Mouse (Mus musculus) spleen, adult 2 months (tissue): Measurements from ENCODE around the gene Tmem119. TPM values are rescaled to one million over a fixed set of nuclear protein-coding genes. Genes with fewer than 3 reads are reported as not detected.

Source experiments
- DNase-seq, 2 experiments: peaks; one replicate each; pipeline versions ENCODE4 v3.0.0 to v3.0.0-alpha.2; 2012 to 2021; ENCODE audit warnings: low spot score in 2 of 2, low read depth in 1 of 2
- H3K27ac ChIP-seq: fragments of 200-500 bp; 2 replicates; pipeline ENCODE4 v1.5.1; 2012; ENCODE audit warnings: low read length, inconsistent platforms; ENCODE audit not compliant: insufficient read depth
- H3K27me3 ChIP-seq: fragments of 200-500 bp; 2 replicates; pipeline ENCODE4 v1.6.1; 2012; ENCODE audit warnings: mild to moderate bottlenecking, moderate library complexity, low read length, inconsistent platforms; ENCODE audit not compliant: control insufficient read depth, insufficient read depth
- H3K36me3 ChIP-seq: fragments of 200-500 bp; 2 replicates; pipeline ENCODE4 v1.6.1; 2012; ENCODE audit warnings: mild to moderate bottlenecking, low read length, inconsistent platforms; ENCODE audit not compliant: control insufficient read depth, insufficient read depth
- H3K4me1 ChIP-seq: fragments of 200-500 bp; 2 replicates; pipeline ENCODE4 v1.6.1; 2011; ENCODE audit warnings: inconsistent platforms; ENCODE audit not compliant: control insufficient read depth, insufficient read depth, insufficient read length
- H3K4me3 ChIP-seq: fragments of 200-500 bp; 2 replicates; pipeline ENCODE4 v1.5.1; 2011; ENCODE audit warnings: mild to moderate bottlenecking, inconsistent platforms; ENCODE audit not compliant: insufficient read depth, insufficient read length; ENCODE audit errors: extremely low read depth
- CTCF ChIP-seq: fragments of 200-500 bp; IDR thresholded peaks from 2 replicates; pipeline ENCODE4 v1.5.1; 2011; ENCODE audit warnings: mild to moderate bottlenecking, inconsistent platforms; ENCODE audit not compliant: insufficient read depth, insufficient read length, insufficient replicate concordance; ENCODE audit errors: extremely low read depth
- POLR2A ChIP-seq: fragments of 200-500 bp; IDR thresholded peaks from 2 replicates; pipeline ENCODE4 v1.6.1; 2011; ENCODE audit warnings: low read depth, low read length, inconsistent platforms
- WGBS: fragments of 180-500 bp; shearing (Covaris S2); methylation state at CpG from one replicate; pipeline ENCODE4 v1.1.7; 2018; 5-methylcytosine and 5-hydroxymethylcytosine counted together
- polyA plus RNA-seq: library from polyadenylated mRNA; depleted of rRNA; stranded (reverse); fragments of >200 nt; gene quantifications from 2 replicates; pipeline ENCODE4 v1.2.3, GENCODE M21; 2012

The Tmem119 gene
- polyA plus RNA-seq, 1 experiment, result 3.0 TPM

DNA sequence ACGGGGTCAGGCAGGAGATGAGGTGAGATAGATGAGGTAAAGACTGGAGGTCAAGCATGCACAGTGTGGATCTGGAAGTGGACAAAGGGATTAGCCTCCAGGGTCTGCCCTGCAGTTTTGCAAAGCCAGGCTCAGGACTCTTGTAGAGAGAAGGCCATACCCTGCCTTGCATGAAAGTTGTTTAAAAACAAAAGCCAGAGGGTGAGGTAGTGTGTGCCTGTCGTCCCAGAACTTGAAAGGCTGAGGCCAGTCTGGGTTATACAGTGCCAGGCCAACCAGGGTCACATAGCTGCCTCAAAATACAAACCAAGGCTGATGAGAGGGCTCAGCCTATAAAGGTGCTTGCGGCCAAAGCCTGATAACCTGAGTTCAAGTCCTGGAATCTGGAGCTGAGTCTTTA lies 31.4 kb upstream of the Tmem119 start:
- Histone ChIP-seq H3K4me3 (peak overlapping the region; percentile 49; the same call in 1 of the 2 replicates), H3K27ac (peak overlapping the region; percentile 93)

DNA sequence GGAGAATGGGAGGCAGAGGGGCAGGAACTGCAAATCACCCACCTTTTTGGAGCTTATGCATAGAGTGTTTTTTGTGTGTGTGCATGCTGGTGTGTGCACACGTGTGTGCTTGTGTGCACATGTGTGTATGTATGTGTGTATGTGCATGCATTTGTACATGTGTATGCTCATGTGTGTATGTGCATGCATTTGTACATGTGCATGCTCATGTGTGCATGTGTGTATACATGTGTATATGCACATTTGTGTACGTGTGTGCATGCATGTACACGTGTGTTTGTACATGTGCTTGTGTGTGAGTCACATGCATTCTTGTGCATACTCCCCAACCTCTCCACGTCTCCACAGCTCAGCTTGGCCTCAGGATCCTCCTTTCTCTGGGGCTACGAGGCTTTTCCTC lies 30.5 kb upstream of the Tmem119 start:
- Histone ChIP-seq H3K4me3 (peak overlapping the region; percentile 23; the same call in 1 of the 2 replicates), H3K27me3 (no peaks in the 10 kb centered on the region), H3K4me1 (peaks cover 32% of the 10 kb centered on the region), H3K36me3 (no peaks in the 10 kb centered on the region), H3K27ac (peak overlapping the region; percentile 91)
- no peak for DNase-seq
- TF ChIP-seq CTCF (no peak), POLR2A (no peak)
- 46% methylated on average over 5 of the region's 5 CpGs for WGBS

More for the DNA sequence above, 31.4 kb upstream of the Tmem119 start:
- WGBS, result 27% methylated on average over 3 of the region's 3 CpGs
- H3K4me1 ChIP-seq, result peaks cover 32% of the 10 kb centered on the region
- TF ChIP-seq CTCF (no peak), POLR2A (no peak)
- no peaks in the 10 kb centered on the region for H3K27me3 ChIP-seq
- no peak for DNase-seq
- no peaks in the 10 kb centered on the region for H3K36me3 ChIP-seq

DNA sequence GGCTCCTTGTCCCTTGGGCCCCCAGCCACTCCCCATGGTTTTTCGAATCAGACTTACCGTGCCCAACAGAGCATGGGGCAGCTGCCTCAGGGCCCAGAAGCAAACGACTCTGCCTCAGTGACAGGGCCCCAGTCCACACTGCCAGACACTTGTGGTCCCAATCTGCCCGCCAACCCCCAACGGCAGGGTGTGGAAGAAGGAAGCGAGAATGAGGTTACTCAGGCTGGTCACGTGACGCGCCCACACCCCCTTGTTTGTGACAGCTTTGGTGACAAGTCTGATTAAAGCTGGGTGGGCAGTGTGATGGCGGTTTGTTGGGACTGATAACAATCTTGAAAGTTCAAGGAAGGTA lies 30.0 kb upstream of the Tmem119 start:
- peaks cover 32% of the 10 kb centered on the region for H3K4me1 ChIP-seq
- H3K36me3 ChIP-seq, result no peaks in the 10 kb centered on the region
- peak overlapping the region; percentile 91 for H3K27ac ChIP-seq
- 7% methylated on average over 10 of the region's 10 CpGs for WGBS
- DNase-seq, result peak; percentile 83 to 93
- TF ChIP-seq POLR2A, result peak; percentile 93
- TF ChIP-seq CTCF, result no peak
- H3K27me3 ChIP-seq, result no peaks in the 10 kb centered on the region
- peak overlapping the region; percentile 63 for H3K4me3 ChIP-seq

DNA sequence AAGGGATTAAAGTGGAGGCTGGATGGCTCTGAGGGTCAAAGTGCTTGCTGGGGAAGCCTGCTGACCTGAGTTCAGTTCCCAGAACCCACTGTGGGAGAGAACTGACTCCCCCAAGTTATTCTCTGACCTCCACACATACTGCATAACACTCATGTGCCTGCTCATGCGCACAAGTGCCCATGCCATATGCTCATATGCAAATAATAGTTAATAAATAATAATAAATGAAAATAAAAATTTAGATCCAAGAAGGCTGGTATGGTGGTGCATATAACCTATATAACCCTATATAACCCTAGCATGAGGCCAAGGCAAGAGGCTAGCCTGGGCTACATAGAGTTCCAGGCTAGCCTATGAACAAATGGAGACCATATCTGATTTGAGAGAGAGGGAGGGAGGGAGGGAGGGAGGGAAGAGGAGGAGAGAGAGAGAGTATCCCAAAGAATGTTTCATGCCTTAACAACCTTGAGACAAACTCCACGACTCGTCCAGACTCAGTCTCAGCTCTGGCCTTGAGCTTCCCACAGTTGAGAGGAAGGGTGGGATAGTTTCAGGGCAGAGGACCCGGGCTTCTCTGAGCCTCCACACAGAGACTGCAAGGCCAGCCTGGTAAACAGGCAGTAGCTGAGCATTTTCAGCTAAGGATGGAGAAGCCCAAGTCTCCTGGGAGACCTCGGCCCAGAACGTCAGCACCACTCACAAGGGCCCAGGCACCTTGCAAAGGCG lies 29.4 kb upstream of the Tmem119 start:
- no peak for DNase-seq
- H3K27ac ChIP-seq, result peak overlapping the region; percentile 91
- H3K4me1 ChIP-seq, result peaks cover 28% of the 10 kb centered on the region
- no peaks in the 10 kb centered on the region for H3K27me3 ChIP-seq
- H3K4me3 ChIP-seq, result peak overlapping the region; percentile 63
- WGBS, result 10% methylated on average over 7 of the region's 7 CpGs
- no peak for TF ChIP-seq CTCF
- no peak for TF ChIP-seq POLR2A
- no peaks in the 10 kb centered on the region for H3K36me3 ChIP-seq

DNA sequence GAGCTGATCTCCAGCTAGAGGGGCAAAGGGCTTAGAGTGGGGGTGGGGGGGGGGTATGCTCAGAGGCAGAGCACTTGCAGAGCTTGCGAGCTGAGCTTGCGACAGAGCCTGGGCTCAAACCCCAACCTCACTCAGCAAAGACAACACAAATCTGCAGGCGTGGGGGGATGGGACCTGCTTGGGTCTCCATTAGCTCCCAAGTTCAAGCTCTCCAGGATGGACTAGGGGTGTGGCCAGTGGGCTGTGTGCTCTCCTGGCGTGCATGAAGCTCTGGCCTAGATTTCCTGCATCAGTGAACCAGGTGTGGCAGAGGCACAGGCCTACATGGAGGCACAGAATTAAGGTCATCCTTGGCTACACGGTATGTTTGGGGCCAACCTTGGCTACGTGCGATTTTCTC lies 28.2 kb upstream of the Tmem119 start:
- H3K27ac ChIP-seq, result peak overlapping the region; percentile 84

DNA sequence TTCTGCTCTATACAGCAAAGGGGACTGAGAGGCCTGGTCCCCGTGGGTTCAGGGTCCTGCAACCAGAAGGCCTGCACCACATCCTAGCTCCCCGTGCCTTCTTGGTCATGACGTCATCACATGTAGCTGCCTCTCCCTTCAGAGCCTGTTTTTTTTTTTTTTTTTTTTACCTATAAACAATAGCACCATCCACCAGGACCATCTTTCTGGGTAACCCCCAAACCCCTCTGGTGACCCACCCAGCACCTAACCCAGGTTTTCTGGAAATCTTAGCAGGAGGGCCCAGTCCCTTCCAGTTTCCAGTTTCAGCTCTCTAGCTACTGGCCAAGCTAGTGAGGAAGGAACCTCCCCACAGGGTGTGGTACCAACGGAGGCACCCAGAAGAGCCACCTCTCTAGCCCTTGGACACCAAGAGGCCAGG lies 27.7 kb upstream of the Tmem119 start:
- Histone ChIP-seq H3K27me3 (no peaks in the 10 kb centered on the region), H3K27ac (peak overlapping the region; percentile 84), H3K4me3 (peak overlapping the region; percentile 58; the same call in 1 of the 2 replicates), H3K36me3 (peaks cover 1% of the 10 kb centered on the region; the same call in 1 of the 2 replicates), H3K4me1 (peaks cover 25% of the 10 kb centered on the region)
- no peak for DNase-seq
- TF ChIP-seq POLR2A (no peak), CTCF (no peak)
- WGBS, result 18% methylated on average over 4 of the region's 4 CpGs

More for the DNA sequence above, 28.2 kb upstream of the Tmem119 start:
- Histone ChIP-seq H3K4me1 (peaks cover 28% of the 10 kb centered on the region), H3K36me3 (no peaks in the 10 kb centered on the region; the same call in 1 of the 2 replicates), H3K4me3 (peak overlapping the region; percentile 58), H3K27me3 (no peaks in the 10 kb centered on the region)
- DNase-seq, result no peak
- TF ChIP-seq POLR2A (no peak), CTCF (no peak)
- WGBS, result 34% methylated on average over 7 of the region's 7 CpGs

DNA sequence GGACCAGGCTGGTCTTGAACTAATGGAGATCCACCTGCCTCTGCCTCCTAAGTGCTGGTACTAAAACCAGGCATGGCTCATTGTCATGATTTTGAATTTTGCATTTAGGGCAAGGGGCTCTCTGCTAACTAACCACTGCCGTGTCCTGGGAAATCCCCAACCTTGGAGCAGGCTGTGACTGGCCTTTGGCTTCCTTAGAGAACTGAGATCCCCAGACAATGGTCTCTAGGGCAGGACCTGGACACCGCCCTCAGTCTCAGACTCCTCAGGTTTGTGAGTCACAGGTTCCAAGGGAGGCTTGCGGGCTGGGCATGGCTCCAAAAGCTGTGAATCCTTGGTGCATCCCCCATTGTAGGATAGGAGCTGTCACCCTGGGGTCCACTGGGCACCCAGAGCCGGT lies 26.3 kb upstream of the Tmem119 start:
- Histone ChIP-seq H3K36me3 (peaks cover 3% of the 10 kb centered on the region; the same call in 1 of the 2 replicates), H3K27me3 (no peaks in the 10 kb centered on the region), H3K4me1 (peaks cover 15% of the 10 kb centered on the region; the same call in 1 of the 2 replicates), H3K27ac (peak overlapping the region; percentile 64), H3K4me3 (peak overlapping the region; percentile 16; the same call in 1 of the 2 replicates)
- TF ChIP-seq CTCF (no peak), POLR2A (no peak)
- WGBS, result 78% methylated on average over 4 of the region's 4 CpGs
- no peak for DNase-seq
